Mouse (Mus musculus) heart, embryonic 11.5 days (tissue): ENCODE data around the gene Sec31b. TPM values are rescaled to one million over a fixed set of nuclear protein-coding genes. Genes with fewer than 3 reads are reported as not detected.

ENCODE experiments used
- ATAC-seq: fragments of 200-750 bp; cut with Nextera tagmentation; replicated peaks from 2 replicates; pipeline ENCODE4 v1.8.0; 2017; ENCODE audit warnings: moderate library complexity; ENCODE audit not compliant: insufficient number of reproducible peaks, low FRiP score, low TSS enrichment
- H3K27ac ChIP-seq: fragments of 300-500 bp; sonication (generic); 2 replicates; pipeline ENCODE4 v1.5.1; 2014; ENCODE audit warnings: mild to moderate bottlenecking, low read depth, low read length
- H3K27me3 ChIP-seq: fragments of 300-500 bp; sonication (generic); 2 replicates; pipeline ENCODE4 v1.6.1; 2014; ENCODE audit warnings: mild to moderate bottlenecking, low read length, mixed read lengths; ENCODE audit not compliant: control insufficient read depth, insufficient read depth
- H3K36me3 ChIP-seq: fragments of 300-500 bp; sonication (generic); 2 replicates; pipeline ENCODE4 v1.6.1; 2014; ENCODE audit warnings: mild to moderate bottlenecking, low read length, moderate library complexity, mixed read lengths; ENCODE audit not compliant: control insufficient read depth, insufficient read depth
- H3K4me1 ChIP-seq: fragments of 300-500 bp; sonication (generic); 2 replicates; pipeline ENCODE4 v1.6.1; 2014; ENCODE audit warnings: low read length; ENCODE audit not compliant: control insufficient read depth, insufficient read depth
- H3K4me2 ChIP-seq: fragments of 300-500 bp; sonication (generic); 2 replicates; pipeline ENCODE4 v1.6.1; 2014; ENCODE audit warnings: mild to moderate bottlenecking, moderate library complexity
- H3K4me3 ChIP-seq: fragments of 300-500 bp; sonication (generic); 2 replicates; pipeline ENCODE4 v1.5.1; 2014; ENCODE audit warnings: low read depth, low read length
- H3K9ac ChIP-seq: fragments of 300-500 bp; sonication (generic); 2 replicates; pipeline ENCODE4 v1.6.1; 2014; ENCODE audit warnings: mild to moderate bottlenecking, low read depth, low read length, moderate library complexity
- H3K9me3 ChIP-seq: fragments of 300-500 bp; sonication (generic); replicated peaks from 2 replicates; pipeline ENCODE4 v1.6.1; 2016; ENCODE audit warnings: low read length; ENCODE audit not compliant: control insufficient read depth
- WGBS: fragments of 180-500 bp; shearing (Covaris S2); extraction: QIAGEN DNeasy Blood & Tissue Kit; methylation state at CpG from one replicate; pipeline ENCODE4 v1.1.7; 2014; ENCODE audit not compliant: insufficient replicate concordance; 5-methylcytosine and 5-hydroxymethylcytosine counted together
- polyA plus RNA-seq: library from polyadenylated mRNA; unstranded; fragments of >200 nt; fragmentation: Nextera tagmentation; extraction: Ambion mirVana; gene quantifications from 2 replicates; pipeline ENCODE4 v1.2.1, GENCODE M21; 2014

Gene Sec31b
- polyA plus RNA-seq, 1 experiment from 2014 or later: 1.2 TPM

DNA sequence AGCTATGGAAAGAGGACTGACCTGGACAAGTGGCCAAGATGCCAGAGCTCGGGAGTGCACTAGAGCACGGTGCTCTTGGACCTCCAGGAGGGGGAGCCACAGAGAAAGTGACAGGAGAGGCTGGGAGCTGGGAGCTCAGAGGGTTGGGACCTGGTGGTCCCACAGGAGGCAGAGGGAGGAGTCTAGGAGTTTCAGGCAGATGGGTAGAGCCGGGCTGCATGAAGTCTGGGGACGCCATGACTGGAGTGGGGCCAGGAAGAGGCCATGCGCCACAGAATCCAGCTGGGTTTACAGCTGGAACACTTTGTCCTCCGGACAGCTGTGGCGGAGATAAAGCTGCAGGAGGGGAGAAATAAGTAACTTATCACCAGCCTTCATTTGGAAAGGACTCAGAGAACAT lies 26.5 kb downstream of the Sec31b start:
- Histone ChIP-seq H3K9ac (no peak overlapping the region), H3K36me3 (no peaks in the 10 kb centered on the region), H3K9me3 (no peaks in the 10 kb centered on the region), H3K4me3 (no peak overlapping the region), H3K27me3 (peaks cover 33% of the 10 kb centered on the region), H3K27ac (no peak overlapping the region), H3K4me2 (no peak overlapping the region), H3K4me1 (no peaks in the 10 kb centered on the region)
- WGBS: 21% methylated on average over 7 of the region's 7 CpGs
- no peak for ATAC-seq

DNA sequence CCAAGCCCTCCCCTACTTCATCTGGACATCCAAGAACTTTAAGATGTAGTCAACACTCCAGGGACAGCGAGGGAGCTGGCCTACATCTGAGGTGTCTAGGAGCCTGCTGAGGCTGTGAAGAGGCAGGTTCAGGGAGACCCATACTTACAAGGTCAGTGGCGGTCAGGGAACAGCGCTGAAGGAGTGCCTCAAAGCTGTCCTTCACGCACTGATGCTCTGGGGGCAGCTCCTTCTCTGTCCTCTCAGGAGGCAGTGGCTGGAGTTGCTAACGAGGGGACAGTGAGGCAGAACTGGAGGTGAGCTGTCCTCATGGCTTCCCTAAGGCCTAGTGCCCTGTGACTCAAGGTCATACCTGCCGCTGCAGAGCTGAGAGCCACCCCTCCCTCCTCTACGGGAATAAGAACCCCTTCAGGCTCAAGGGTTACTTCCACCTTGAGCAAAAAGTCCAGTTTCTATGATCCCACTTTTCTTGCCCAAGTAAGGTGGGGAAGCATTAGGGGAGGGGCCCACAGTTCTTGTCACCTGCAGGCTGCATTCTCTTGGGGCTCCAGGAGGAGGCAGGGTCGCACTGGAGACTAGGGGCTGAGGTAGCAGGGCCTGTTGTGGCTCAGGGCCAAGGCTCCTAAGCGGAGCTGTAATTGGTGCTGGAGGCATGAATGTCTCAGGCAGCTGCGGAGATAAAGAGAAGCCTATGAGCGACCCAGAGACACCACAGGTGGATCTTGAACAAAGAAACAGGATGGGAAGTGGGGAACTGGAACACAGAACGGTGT lies 27.5 kb downstream of the Sec31b start:
- H3K36me3 ChIP-seq: no peaks in the 10 kb centered on the region
- no peak overlapping the region for H3K4me3 ChIP-seq
- no peak overlapping the region for H3K27ac ChIP-seq
- H3K4me2 ChIP-seq: no peak overlapping the region
- no peaks in the 10 kb centered on the region for H3K4me1 ChIP-seq
- H3K9ac ChIP-seq: no peak overlapping the region
- H3K9me3 ChIP-seq: no peaks in the 10 kb centered on the region
- peaks cover 42% of the 10 kb centered on the region for H3K27me3 ChIP-seq
- ATAC-seq: no peak
- WGBS: 55% methylated on average over 12 of the region's 12 CpGs

DNA sequence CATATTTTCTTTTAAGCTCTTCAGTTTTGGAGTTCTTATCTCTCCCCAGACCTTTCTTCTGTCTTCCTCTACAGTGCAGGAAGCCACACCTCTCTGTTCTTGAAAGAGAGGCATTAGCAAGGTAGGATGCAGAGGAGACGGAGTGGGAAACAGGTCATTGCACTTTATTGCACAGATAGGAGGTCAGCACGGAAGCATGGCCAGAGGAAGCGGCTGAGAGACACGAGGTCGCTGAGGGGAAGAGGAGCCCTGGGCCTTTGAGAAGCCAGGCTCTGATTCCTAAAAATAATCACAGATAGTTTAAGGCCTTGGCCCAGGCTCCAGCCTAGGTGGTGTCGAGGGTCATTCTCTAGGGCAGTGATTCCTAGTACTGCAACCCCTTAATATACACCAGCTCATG lies 29.9 kb downstream of the Sec31b start:
- Histone ChIP-seq H3K9ac (no peak overlapping the region), H3K4me2 (no peak overlapping the region), H3K9me3 (no peaks in the 10 kb centered on the region), H3K27ac (no peak overlapping the region), H3K27me3 (peaks cover 66% of the 10 kb centered on the region), H3K4me3 (no peak overlapping the region), H3K4me1 (peaks cover 7% of the 10 kb centered on the region; the same call in 1 of the 2 replicates), H3K36me3 (no peaks in the 10 kb centered on the region)
- WGBS: 33% methylated on average over 6 of the region's 6 CpGs
- no peak for ATAC-seq

DNA sequence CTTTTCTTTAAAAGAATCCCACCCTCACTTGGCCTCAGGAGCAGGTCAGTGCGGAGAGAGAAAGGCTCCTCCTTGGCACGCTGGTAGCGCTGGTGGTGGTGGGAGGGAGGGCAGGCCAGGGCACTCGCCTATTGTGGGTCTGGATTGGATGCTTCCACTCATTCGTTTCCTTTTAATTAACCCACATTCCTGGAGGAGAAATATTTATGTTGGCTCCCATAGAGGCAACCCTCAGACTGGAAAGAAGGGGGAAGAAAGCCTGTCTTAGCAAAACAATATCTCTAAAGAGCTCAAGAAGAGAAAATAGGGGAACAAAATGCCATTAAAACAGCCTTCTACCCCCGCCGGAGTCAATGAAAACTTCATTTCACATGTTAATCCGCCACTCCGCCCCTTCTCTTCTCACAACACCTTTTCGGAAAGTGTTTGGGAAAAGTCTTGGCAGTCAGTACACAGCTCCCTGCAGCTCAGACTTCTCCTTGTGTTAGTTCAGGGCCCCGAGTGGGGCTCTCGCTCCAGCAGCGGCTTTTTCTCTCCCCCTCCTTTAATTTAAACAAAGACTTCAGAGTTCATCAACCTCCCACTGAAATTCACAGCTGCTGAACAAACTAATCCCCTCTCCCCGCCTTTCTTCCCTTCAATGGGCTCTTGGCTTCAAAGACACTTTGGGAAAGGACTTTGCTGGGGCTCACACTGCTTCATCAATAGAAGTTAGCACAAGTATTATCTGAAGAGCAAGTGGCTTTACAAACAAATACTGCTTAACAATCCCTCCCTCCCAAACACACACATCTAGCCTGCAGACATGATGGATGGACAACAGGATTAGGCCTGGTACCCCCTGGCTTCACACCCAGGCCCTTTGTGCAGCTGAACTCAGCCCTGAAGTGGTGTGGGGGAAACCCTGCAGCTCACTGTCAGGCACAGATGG lies 30.9 kb downstream of the Sec31b start:
- Histone ChIP-seq H3K36me3 (no peaks in the 10 kb centered on the region), H3K9ac (no peak overlapping the region), H3K4me2 (no peak overlapping the region), H3K27me3 (peaks cover 76% of the 10 kb centered on the region), H3K4me1 (peaks cover 10% of the 10 kb centered on the region; the same call in 1 of the 2 replicates), H3K9me3 (no peaks in the 10 kb centered on the region), H3K27ac (no peak overlapping the region), H3K4me3 (no peak overlapping the region)
- no peak for ATAC-seq
- 24% methylated on average over 14 of the region's 14 CpGs for WGBS

DNA sequence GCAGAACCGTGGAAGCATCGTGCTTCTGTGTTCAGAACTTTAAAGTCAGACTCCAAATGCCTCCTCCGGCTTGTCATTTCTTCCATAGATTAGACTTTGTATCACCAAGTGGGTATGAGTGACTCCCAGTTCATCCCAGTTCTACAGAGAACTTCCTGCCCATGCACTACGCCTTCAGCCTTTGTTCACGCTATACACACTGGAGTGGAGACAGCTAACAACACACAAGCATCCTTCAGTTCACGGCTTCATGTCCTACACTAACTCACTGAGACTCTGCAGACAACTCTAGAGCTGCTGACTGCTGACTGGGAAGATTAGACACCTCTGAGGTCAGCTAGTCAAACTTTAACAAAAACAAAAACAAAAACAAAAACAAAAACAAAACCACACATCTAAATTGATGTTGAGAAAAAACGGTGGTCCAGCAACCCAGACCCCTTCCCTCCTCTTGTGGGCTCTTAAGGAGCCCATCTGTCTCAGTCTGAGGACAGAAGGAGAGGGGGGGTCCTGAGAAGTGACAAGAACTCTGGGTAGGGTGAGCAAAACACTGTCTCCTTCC lies 31.7 kb downstream of the Sec31b start:
- no peaks in the 10 kb centered on the region for H3K36me3 ChIP-seq
- peaks cover 84% of the 10 kb centered on the region for H3K27me3 ChIP-seq
- no peaks in the 10 kb centered on the region for H3K9me3 ChIP-seq
- 22% methylated on average over 7 of the region's 7 CpGs for WGBS
- H3K4me1 ChIP-seq: peaks cover 10% of the 10 kb centered on the region; the same call in 1 of the 2 replicates
- H3K4me2 ChIP-seq: no peak overlapping the region
- H3K9ac ChIP-seq: no peak overlapping the region
- H3K4me3 ChIP-seq: no peak overlapping the region
- no peak overlapping the region for H3K27ac ChIP-seq
- no peak for ATAC-seq

DNA sequence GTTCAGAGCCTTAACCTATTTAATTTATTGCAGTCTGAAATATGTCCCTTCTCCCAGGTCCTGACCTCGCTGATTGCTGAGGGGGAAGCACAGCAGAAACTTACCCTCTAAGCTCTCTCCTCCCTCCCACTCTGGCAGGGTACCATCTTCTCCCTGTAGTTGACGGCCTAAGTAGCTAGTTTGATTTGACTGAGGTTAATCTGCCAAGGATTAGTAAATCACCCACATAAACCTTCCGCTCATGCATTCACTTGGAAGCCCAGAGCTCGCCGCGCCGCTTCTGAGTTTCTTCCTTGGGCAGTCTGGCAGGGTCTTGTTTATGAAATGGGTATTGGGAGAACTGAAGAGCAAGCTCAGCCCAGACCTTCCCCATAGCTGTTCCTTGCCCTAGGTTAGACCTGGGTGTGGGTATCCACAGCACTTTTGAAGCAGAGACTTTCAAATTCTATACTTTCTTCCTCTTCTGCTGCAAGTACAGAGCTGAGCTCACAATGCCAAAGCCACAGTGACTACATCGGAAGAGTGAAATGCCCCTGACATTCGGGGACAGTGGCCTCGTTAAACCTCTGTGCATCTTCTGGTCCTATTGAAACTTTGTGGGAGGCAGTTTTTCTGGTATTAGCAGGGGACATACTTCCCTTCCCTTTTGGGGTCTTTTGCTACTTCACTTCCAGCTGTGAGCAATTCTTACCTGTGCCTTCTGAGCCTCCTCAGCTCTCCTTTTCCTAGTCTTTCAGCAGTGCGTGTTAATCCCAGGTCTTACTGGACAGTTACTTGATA lies 32.4 kb downstream of the Sec31b start:
- H3K27me3 ChIP-seq: peaks cover 88% of the 10 kb centered on the region
- WGBS: 18% methylated on average over 11 of the region's 11 CpGs
- H3K27ac ChIP-seq: no peak overlapping the region
- no peaks in the 10 kb centered on the region for H3K36me3 ChIP-seq
- no peak overlapping the region for H3K9ac ChIP-seq
- peaks cover 10% of the 10 kb centered on the region; the same call in 1 of the 2 replicates for H3K4me1 ChIP-seq
- no peak overlapping the region for H3K4me2 ChIP-seq
- no peak overlapping the region for H3K4me3 ChIP-seq
- H3K9me3 ChIP-seq: no peaks in the 10 kb centered on the region
- ATAC-seq: no peak

DNA sequence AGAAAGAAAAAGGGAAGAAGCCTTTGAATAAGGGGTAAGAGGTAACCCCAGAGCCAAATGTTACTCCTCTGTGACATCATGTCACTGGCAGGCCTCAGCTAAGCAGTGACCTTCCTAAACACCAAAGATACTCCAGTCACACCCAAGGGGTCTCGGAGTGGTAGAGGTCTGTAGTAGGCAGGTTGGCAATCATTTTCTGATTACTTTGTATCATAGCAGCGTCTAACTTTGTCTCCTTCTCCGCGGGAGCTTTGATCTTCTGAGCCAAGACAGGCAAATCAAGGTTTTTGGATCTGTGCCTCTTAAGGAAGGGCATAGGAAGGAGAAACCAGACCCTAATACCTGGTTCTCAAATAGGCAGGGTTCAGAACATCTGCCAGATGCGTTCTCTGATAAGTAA lies 33.1 kb downstream of the Sec31b start:
- WGBS: 23% methylated on average over 5 of the region's 5 CpGs
- no peak overlapping the region for H3K4me2 ChIP-seq
- peaks cover 85% of the 10 kb centered on the region for H3K27me3 ChIP-seq
- H3K36me3 ChIP-seq: no peaks in the 10 kb centered on the region
- H3K9me3 ChIP-seq: no peaks in the 10 kb centered on the region
- H3K9ac ChIP-seq: no peak overlapping the region
- H3K4me3 ChIP-seq: no peak overlapping the region
- no peak for ATAC-seq
- peaks cover 10% of the 10 kb centered on the region; the same call in 1 of the 2 replicates for H3K4me1 ChIP-seq
- no peak overlapping the region for H3K27ac ChIP-seq
